Mouse (Mus musculus) kidney, adult 2 months (tissue): ENCODE measurements at regions not wholly inside any gene's neighbourhood (a gene's known extent, or its start where the extent isn't known, plus 50 kb on each side); places are given as distances from the start of the nearest gene placed in this dataset.

Source experiments
- DNase-seq: peaks from one replicate; pipeline ENCODE4 v3.0.0; 2021
- H3K27ac ChIP-seq: fragments of 200-500 bp; 2 replicates; pipeline ENCODE4 v1.5.1; 2012; ENCODE audit warnings: low read depth, low read length, control low read depth, inconsistent platforms; ENCODE audit not compliant: insufficient read depth
- H3K27me3 ChIP-seq: fragments of 200-500 bp; replicated peaks from 2 replicates; pipeline ENCODE4 v1.6.1; 2012; ENCODE audit warnings: mild to moderate bottlenecking, moderate library complexity, low read length, inconsistent platforms; ENCODE audit not compliant: control insufficient read depth, insufficient read depth
- H3K36me3 ChIP-seq: fragments of 200-500 bp; 2 replicates; pipeline ENCODE4 v1.6.1; 2012; ENCODE audit warnings: mild to moderate bottlenecking, moderate library complexity, low read length, inconsistent platforms; ENCODE audit not compliant: control insufficient read depth, insufficient read depth
- H3K4me1 ChIP-seq: fragments of 200-500 bp; 2 replicates; pipeline ENCODE4 v1.6.1; 2011; ENCODE audit warnings: low read length; ENCODE audit not compliant: control insufficient read depth, insufficient read depth
- H3K4me3 ChIP-seq: fragments of 200-500 bp; 2 replicates; pipeline ENCODE4 v1.5.1; 2011; ENCODE audit warnings: mild to moderate bottlenecking, low read depth, low read length, control low read depth; ENCODE audit not compliant: insufficient read depth
- CTCF ChIP-seq: fragments of 200-500 bp; conservative IDR thresholded peaks from 2 replicates; pipeline ENCODE4 v1.5.1; 2011; ENCODE audit warnings: low read depth, mild to moderate bottlenecking, control low read depth, low read length, moderate library complexity, mixed read lengths; ENCODE audit not compliant: insufficient read depth, insufficient read length
- POLR2A ChIP-seq: fragments of 200-500 bp; IDR thresholded peaks from one replicate; pipeline ENCODE4 v1.6.1; 2011; ENCODE audit warnings: low read depth, low read length, control low read depth
- WGBS: fragments of 180-500 bp; shearing (Covaris S2); methylation state at CpG from one replicate; pipeline ENCODE4 v1.1.7; 2018; 5-methylcytosine and 5-hydroxymethylcytosine counted together

DNA sequence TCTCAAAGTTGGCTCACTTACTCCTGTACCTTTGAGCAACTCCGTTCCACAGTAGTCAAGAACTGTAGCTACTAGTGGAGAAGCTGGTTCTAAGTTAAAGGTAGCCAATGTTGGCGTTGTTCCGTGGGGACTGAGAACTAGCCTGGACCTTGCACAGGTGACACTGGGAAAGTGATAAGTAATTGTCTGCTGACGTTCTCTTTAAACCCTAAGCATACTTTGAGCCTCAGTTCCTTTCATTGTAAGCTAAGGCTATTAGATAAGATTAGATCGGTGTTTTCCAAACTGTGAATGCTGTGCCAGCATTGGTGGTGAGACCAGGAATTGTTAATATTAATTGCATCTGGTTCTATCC lies 139.2 kb upstream of the Slc24a5 start:
- H3K4me3 ChIP-seq = no peak overlapping the region
- H3K36me3 ChIP-seq = no peaks in the 10 kb centered on the region
- DNase-seq = no peak
- 77% methylated on average over 5 of the region's 5 CpGs for WGBS
- no peak overlapping the region for H3K27ac ChIP-seq
- H3K4me1 ChIP-seq = no peaks in the 10 kb centered on the region
- no peaks in the 10 kb centered on the region for H3K27me3 ChIP-seq
- TF ChIP-seq POLR2A (no peak), CTCF (no peak)

DNA sequence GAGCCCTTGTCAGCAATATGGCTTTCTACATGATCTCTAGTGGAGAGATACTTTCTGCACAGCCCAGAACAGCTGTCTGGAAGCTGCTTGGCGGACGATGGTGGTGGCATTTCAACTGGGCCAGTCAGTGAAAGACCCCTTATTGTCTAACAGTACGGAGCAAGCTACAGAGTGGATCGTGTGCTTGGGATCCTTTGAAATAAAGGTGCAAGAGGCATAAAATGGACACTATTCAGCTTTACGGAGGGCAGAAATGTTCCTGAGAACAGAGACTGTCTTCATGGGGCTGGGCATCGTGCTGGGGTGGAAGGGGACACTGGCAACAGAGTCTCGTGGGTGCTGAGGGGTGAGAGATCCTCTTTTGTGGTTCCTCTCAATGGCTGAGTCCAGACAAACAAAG lies 137.2 kb upstream of the Slc24a5 start:
- WGBS = 87% methylated on average over 7 of the region's 7 CpGs
- no peak for TF ChIP-seq CTCF
- no peak for TF ChIP-seq POLR2A
- H3K4me1 ChIP-seq = no peaks in the 10 kb centered on the region

DNA sequence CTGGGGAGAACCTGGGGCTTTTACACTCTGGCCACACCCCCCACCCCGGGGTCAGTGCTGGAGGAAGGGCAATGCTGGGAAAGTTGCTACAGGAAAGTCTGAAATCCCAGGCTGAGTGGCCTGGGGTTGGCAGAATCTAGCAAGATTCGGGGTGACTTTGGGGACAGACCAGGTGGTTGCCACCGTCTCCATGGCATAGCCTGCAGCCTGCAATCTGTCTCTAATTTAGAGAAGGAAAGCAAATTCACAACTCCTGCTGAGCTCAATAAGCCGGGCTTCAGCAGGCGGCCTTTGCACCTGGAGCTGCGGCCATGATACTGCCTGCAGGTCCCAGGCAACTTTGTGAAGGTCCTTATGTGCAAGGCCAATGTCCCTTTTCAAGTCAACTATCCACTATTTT lies 135.4 kb upstream of the Slc24a5 start:
- no peak overlapping the region for H3K27ac ChIP-seq
- no peaks in the 10 kb centered on the region for H3K4me1 ChIP-seq
- TF ChIP-seq CTCF (no peak), POLR2A (no peak)
- no peak overlapping the region for H3K4me3 ChIP-seq
- no peak for DNase-seq
- H3K36me3 ChIP-seq = no peaks in the 10 kb centered on the region
- 81% methylated on average over 6 of the region's 6 CpGs for WGBS
- H3K27me3 ChIP-seq = no peaks in the 10 kb centered on the region; the same call in 1 of the 2 replicates

More for the DNA sequence above, 137.2 kb upstream of the Slc24a5 start:
- Histone ChIP-seq H3K27ac (no peak overlapping the region), H3K27me3 (no peaks in the 10 kb centered on the region), H3K36me3 (no peaks in the 10 kb centered on the region), H3K4me3 (no peak overlapping the region)
- no peak for DNase-seq

DNA sequence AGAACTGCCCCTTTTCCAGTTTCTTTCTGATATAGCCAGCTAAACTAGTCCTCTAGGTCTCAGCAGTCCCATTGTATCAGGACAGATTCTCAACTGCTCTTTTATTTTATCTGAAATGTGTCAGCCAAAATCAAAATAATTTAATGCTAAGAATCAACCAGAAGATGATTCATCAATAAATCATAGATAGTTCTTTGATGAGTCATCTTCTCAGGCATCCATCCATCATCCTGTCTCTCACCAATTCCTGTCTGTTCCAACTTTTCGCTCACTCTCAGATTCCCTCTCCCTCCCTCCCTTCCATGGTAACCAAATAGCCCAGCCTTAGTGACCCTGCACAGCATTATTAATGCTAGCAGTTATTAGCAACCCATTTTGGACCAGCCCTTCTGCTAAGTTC lies 134.0 kb upstream of the Slc24a5 start:
- H3K36me3 ChIP-seq = no peaks in the 10 kb centered on the region
- WGBS = 69% methylated on average over 1 of the region's 1 CpGs
- TF ChIP-seq POLR2A = no peak
- TF ChIP-seq CTCF = no peak
- H3K27me3 ChIP-seq = no peaks in the 10 kb centered on the region; the same call in 1 of the 2 replicates
- DNase-seq = no peak
- H3K4me3 ChIP-seq = no peak overlapping the region
- H3K27ac ChIP-seq = no peak overlapping the region
- no peaks in the 10 kb centered on the region for H3K4me1 ChIP-seq

DNA sequence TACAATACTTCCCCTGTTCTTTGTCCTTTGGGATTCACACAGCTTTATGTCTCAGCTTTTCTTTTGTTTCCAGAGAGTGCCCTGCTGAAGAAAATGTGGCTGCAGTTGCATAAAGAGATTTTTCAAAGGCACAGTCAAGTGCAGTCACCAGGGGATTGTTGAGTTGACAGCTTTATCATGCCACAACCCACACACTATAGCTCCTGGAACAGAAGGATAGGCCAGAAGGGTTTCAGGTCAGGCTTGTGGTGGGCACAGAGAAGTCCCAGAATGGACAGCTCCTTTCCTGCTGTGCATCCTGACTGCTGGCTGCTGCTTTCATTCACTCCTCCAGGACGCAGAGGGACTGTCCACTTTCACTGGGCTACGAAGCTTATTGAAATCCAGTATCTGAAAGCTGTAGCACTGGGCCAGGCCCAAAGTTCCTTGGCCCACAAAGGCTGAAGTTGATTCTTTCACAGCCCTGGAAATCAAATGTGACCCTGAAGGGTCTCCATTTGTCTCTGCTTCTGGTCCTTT lies 119.6 kb upstream of the Slc24a5 start:
- H3K27me3 ChIP-seq = no peaks in the 10 kb centered on the region
- DNase-seq = no peak
- no peak overlapping the region for H3K4me3 ChIP-seq
- H3K27ac ChIP-seq = peak overlapping the region; percentile 86
- TF ChIP-seq POLR2A (no peak), CTCF (no peak)
- WGBS = 35% methylated on average over 2 of the region's 2 CpGs
- H3K4me1 ChIP-seq = no peaks in the 10 kb centered on the region; the same call in 1 of the 2 replicates
- no peaks in the 10 kb centered on the region for H3K36me3 ChIP-seq

DNA sequence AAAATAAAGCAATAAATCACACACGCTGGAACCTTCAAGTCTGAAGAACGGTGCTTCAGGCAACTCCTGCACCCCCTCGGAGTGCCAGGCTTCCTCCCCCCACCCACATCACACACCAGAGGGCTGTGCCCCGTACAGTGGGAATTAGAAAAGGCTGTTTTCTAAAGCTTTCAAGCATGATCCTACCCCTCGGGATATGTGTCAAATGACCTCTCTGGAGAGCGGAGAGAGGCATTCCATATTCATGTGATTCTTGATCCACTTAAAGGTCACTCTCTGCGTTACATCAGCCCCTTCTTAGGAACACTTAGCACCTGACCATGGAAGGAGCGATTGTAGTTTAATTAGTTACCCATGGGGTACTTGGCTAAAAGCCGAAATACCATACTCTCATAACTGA lies 119.1 kb upstream of the Slc24a5 start:
- WGBS = 33% methylated on average over 9 of the region's 9 CpGs
- Histone ChIP-seq H3K27me3 (no peaks in the 10 kb centered on the region), H3K36me3 (no peaks in the 10 kb centered on the region), H3K4me3 (no peak overlapping the region), H3K4me1 (no peaks in the 10 kb centered on the region; the same call in 1 of the 2 replicates), H3K27ac (peak overlapping the region; percentile 86)
- TF ChIP-seq POLR2A = no peak
- no peak for TF ChIP-seq CTCF
- DNase-seq = peak; percentile 81

DNA sequence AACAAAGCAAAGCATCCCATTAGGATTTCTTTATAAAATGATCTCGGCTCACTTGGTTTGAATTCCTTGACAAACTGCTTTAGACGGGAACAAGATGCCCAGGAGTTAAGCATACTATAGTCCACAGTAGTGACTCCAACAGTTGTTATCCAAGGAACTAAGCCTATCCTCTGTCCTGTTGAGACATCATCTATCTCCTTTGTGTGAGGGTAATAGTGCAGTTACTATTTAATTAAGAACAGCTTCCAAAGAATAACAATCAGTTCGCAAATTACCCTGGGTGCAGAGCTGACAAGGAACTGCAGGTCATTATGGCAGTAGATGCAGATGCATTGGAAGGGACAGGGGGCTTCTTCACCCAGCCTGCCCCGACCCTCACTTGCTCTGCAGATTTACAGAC lies 115.7 kb upstream of the Slc24a5 start:
- no peak overlapping the region for H3K4me3 ChIP-seq
- peak overlapping the region; percentile 83; the same call in 1 of the 2 replicates for H3K27ac ChIP-seq
- H3K36me3 ChIP-seq = no peaks in the 10 kb centered on the region
- peaks cover 2% of the 10 kb centered on the region; the same call in 1 of the 2 replicates for H3K4me1 ChIP-seq
- no peaks in the 10 kb centered on the region for H3K27me3 ChIP-seq
- TF ChIP-seq POLR2A (no peak), CTCF (no peak)
- no peak for DNase-seq
- WGBS = 36% methylated on average over 4 of the region's 4 CpGs
